Mouse (Mus musculus) CD4-positive, CD25-positive, alpha-beta regulatory T cell, adult 4 months (primary cell): ENCODE data around the gene Nat14. TPM values are rescaled to one million over a fixed set of nuclear protein-coding genes. Genes with fewer than 3 reads are reported as not detected.

Source experiments
- ATAC-seq: one replicate; pipeline ENCODE4 v1.8.0; 2017
- polyA plus RNA-seq, 2 experiments: library from polyadenylated mRNA; unstranded; fragments of 100-300 nt; shearing (Covaris generic); gene quantifications; one replicate each; pipeline ENCODE4 v1.2.1; 2017

Nat14 gene
- polyA plus RNA-seq, 2 experiments from 2014 or later, result 0.61 TPM; not detected in 1

- no peak for ATAC-seq
These were observed 628 bp upstream of the Nat14 start for GRCm38 (mm10) chr7:4920976-4921823.

- ATAC-seq, result peak; percentile 82
These were observed 680 bp downstream of the Nat14 start for GRCm38 (mm10) chr7:4922508-4922907.

GRCm38 (mm10) chr7:4922931-4923565, 1.2 kb downstream of the Nat14 start:
- no peak for ATAC-seq

- ATAC-seq, result peak; percentile 18
These were observed 1.9 kb downstream of the Nat14 start for GRCm38 (mm10) chr7:4923586-4924364.

- no peak for ATAC-seq
These were observed 2.7 kb downstream of the Nat14 start for GRCm38 (mm10) chr7:4924483-4924882.

- ATAC-seq, result no peak
These were observed 3.1 kb downstream of the Nat14 start for GRCm38 (mm10) chr7:4924891-4925301.

- no peak for ATAC-seq
These were observed 3.9 kb downstream of the Nat14 start, which contains the start of gene Ssc5d for GRCm38 (mm10) chr7:4925441-4926381. Gene Ssc5d, plus strand, starts transcription at chr7:4925785.

- no peak for ATAC-seq
These were observed 5.0 kb downstream of the Nat14 start for GRCm38 (mm10) chr7:4926849-4927248.

- ATAC-seq, result no peak
These were observed 5.9 kb downstream of the Nat14 start for GRCm38 (mm10) chr7:4927711-4928110.

- no peak for ATAC-seq
These were observed 6.5 kb downstream of the Nat14 start for GRCm38 (mm10) chr7:4928323-4928722.

GRCm38 (mm10) chr7:4933103-4933502, 11.3 kb downstream of the Nat14 start:
- no peak for ATAC-seq

- no peak for ATAC-seq
These were observed 12.5 kb downstream of the Nat14 start for GRCm38 (mm10) chr7:4934160-4934914.

GRCm38 (mm10) chr7:4936832-4937231, 15.0 kb downstream of the Nat14 start:
- ATAC-seq, result no peak

- ATAC-seq, result no peak
These were observed 15.6 kb downstream of the Nat14 start for GRCm38 (mm10) chr7:4937392-4937791.

GRCm38 (mm10) chr7:4938456-4938855, 16.6 kb downstream of the Nat14 start:
- peak; percentile 40 for ATAC-seq

- peak; percentile 48 for ATAC-seq
These were observed 18.2 kb downstream of the Nat14 start for GRCm38 (mm10) chr7:4940068-4940479.

- no peak for ATAC-seq
These were observed 20.8 kb downstream of the Nat14 start for GRCm38 (mm10) chr7:4942673-4943072.

- peak; percentile 96 for ATAC-seq
These were observed 21.5 kb downstream of the Nat14 start for GRCm38 (mm10) chr7:4943223-4943815.

- ATAC-seq, result no peak
These were observed 26.0 kb downstream of the Nat14 start for GRCm38 (mm10) chr7:4947855-4948254.

- ATAC-seq, result peak; percentile 67
These were observed 26.6 kb downstream of the Nat14 start for GRCm38 (mm10) chr7:4948386-4948785.
